Mouse (Mus musculus): ENCODE measurements at regions not wholly inside any gene's neighbourhood (a gene's known extent, or its start where the extent isn't known, plus 50 kb on each side); places are given as distances from the start of the nearest gene placed in this dataset.
"Not testable (repeated sequence)": the region's sequence is repeated elsewhere in the genome, so short reads cannot be mapped to it uniquely, and the experiment has no call there.

DNA sequence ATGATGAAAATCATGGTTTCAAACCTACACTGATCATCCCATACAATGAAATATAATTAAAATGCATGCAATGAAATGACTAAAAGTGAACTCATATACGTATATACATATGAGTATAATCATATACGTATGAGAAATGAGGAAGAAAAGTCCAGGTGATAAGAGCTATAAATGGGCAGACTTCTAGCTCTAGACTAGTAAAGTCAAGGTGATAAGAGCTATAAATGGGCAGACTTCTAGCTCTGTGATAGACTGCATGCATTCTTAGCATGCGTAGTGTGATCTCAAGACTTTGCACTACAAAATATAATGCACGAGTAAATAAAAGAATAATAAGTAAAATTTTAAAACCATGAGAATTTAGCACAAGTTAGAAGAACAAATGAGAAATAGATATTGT, 606.2 kb upstream of the Gpc5 start:
- TF ChIP-seq POLR2A (IDR thresholded peaks at IDR 0.05; ENCODE audit: low read depth, low read length) (no peak), CTCF (IDR thresholded peaks at IDR 0.05; ENCODE audit: extremely low read depth, insufficient read length, insufficient replicate concordance, low read depth, low read length) (no peak)
- Histone ChIP-seq H3K4me3 (ENCODE audit: low read depth, low read length) (no peak overlapping the region), H3K4me1 (ENCODE audit: control insufficient read depth, insufficient read depth, insufficient read length, low read length) (no peaks in the 10 kb centered on the region), H3K36me3 (ENCODE audit: control insufficient read depth, insufficient read depth, low read length) (no peaks in the 10 kb centered on the region), H3K27me3 (ENCODE audit: control insufficient read depth, insufficient read depth, low read length) (no peaks in the 10 kb centered on the region), H3K27ac (ENCODE audit: insufficient read depth, low read depth, low read length) (no peak overlapping the region)
- 62% methylated on average over 4 of the region's 4 CpGs for WGBS

DNA sequence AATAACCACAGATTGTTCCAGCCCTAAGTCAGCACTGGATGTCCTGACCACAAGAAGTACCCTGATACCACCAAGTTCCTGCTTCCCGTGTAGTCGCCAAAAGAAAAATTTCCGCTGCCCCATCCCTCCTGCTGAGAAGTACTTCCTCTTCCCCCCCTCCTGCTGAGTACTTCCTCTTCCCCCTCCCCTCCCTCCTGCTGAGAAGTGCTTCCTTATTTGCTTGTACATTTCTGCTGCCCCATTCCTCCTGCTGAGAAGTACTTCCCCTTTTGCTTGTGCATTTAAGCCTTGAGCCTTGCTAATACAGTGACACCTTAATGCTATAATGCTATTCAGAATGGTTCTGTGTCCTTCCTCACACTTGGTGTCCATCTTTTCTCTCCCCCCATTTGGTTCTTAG, 598.6 kb upstream of the Gpc5 start:
- H3K4me3 ChIP-seq (ENCODE audit: low read depth, low read length): not testable (repeated sequence)
- 100% methylated on average over 3 of the region's 3 CpGs for WGBS

DNA sequence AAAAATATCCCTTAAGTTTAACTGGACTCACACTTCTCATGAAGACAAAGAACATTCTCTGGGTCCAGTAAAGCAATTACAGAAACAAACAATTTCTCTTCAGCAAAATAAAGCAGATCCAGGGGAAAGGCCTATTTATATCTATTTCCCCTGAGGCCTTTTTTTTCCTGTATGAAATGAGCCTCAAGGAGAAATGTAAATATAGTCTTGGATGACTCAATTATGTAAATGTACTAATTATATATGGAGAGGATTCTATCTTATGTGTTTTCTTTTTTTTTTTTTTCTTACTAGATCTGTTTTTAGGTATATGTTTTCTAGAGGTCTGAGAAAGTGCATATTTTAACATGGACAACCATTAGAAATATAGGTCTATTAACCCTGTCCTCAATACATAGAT, 587.0 kb upstream of the Gpc5 start:
- TF ChIP-seq POLR2A (IDR thresholded peaks at IDR 0.05; ENCODE audit: low read depth, low read length) (no peak), CTCF (IDR thresholded peaks at IDR 0.05; ENCODE audit: extremely low read depth, insufficient read length, insufficient replicate concordance, low read depth, low read length) (no peak)
- H3K4me3 ChIP-seq (ENCODE audit: low read depth, low read length): no peak overlapping the region
- H3K27ac ChIP-seq (ENCODE audit: insufficient read depth, low read depth, low read length): no peak overlapping the region
- H3K4me1 ChIP-seq (ENCODE audit: control insufficient read depth, insufficient read depth, insufficient read length, low read length): no peaks in the 10 kb centered on the region
- no peaks in the 10 kb centered on the region for H3K27me3 ChIP-seq (ENCODE audit: control insufficient read depth, insufficient read depth, low read length)
- H3K36me3 ChIP-seq (ENCODE audit: control insufficient read depth, insufficient read depth, low read length): no peaks in the 10 kb centered on the region

More for the DNA sequence above, 598.6 kb upstream of the Gpc5 start:
- not testable (repeated sequence) for H3K4me1 ChIP-seq (ENCODE audit: control insufficient read depth, insufficient read depth, insufficient read length, low read length); H3K27ac ChIP-seq (ENCODE audit: insufficient read depth, low read depth, low read length); H3K27me3 ChIP-seq (ENCODE audit: control insufficient read depth, insufficient read depth, low read length); H3K36me3 ChIP-seq (ENCODE audit: control insufficient read depth, insufficient read depth, low read length)

GRCm38 (mm10) chr14:114547910-114548680, 543.9 kb upstream of the Gpc5 start:
- 75% methylated on average over 4 of the region's 4 CpGs for WGBS
- no peak for TF ChIP-seq CTCF (IDR thresholded peaks at IDR 0.05; ENCODE audit: extremely low read depth, insufficient read length, insufficient replicate concordance, low read depth, low read length)
- TF ChIP-seq POLR2A (IDR thresholded peaks at IDR 0.05; ENCODE audit: low read depth, low read length): no peak
- Histone ChIP-seq H3K4me3 (ENCODE audit: low read depth, low read length) (no peak overlapping the region), H3K4me1 (ENCODE audit: control insufficient read depth, insufficient read depth, insufficient read length, low read length) (no peaks in the 10 kb centered on the region), H3K36me3 (ENCODE audit: control insufficient read depth, insufficient read depth, low read length) (no peaks in the 10 kb centered on the region), H3K27ac (ENCODE audit: insufficient read depth, low read depth, low read length) (no peak overlapping the region), H3K27me3 (ENCODE audit: control insufficient read depth, insufficient read depth, low read length) (no peaks in the 10 kb centered on the region)

- H3K4me1 ChIP-seq (ENCODE audit: control insufficient read depth, insufficient read depth, insufficient read length, low read length): no peaks in the 10 kb centered on the region
- TF ChIP-seq POLR2A (IDR thresholded peaks at IDR 0.05; ENCODE audit: low read depth, low read length) (no peak), CTCF (IDR thresholded peaks at IDR 0.05; ENCODE audit: extremely low read depth, insufficient read length, insufficient replicate concordance, low read depth, low read length) (no peak)
- H3K4me3 ChIP-seq (ENCODE audit: low read depth, low read length): no peak overlapping the region
- H3K36me3 ChIP-seq (ENCODE audit: control insufficient read depth, insufficient read depth, low read length): no peaks in the 10 kb centered on the region
- 90% methylated on average over 1 of the region's 1 CpGs for WGBS
- no peak overlapping the region for H3K27ac ChIP-seq (ENCODE audit: insufficient read depth, low read depth, low read length)
- H3K27me3 ChIP-seq (ENCODE audit: control insufficient read depth, insufficient read depth, low read length): no peaks in the 10 kb centered on the region
These were observed 542.9 kb upstream of the Gpc5 start for GRCm38 (mm10) chr14:114549101-114549500.

- H3K27me3 ChIP-seq (ENCODE audit: control insufficient read depth, insufficient read depth, low read length): no peaks in the 10 kb centered on the region
- no peaks in the 10 kb centered on the region for H3K4me1 ChIP-seq (ENCODE audit: control insufficient read depth, insufficient read depth, insufficient read length, low read length)
- no peak overlapping the region for H3K27ac ChIP-seq (ENCODE audit: insufficient read depth, low read depth, low read length)
- H3K4me3 ChIP-seq (ENCODE audit: low read depth, low read length): no peak overlapping the region
- WGBS: 51% methylated on average over 4 of the region's 4 CpGs
- H3K36me3 ChIP-seq (ENCODE audit: control insufficient read depth, insufficient read depth, low read length): no peaks in the 10 kb centered on the region
- TF ChIP-seq POLR2A (IDR thresholded peaks at IDR 0.05; ENCODE audit: low read depth, low read length): no peak
- no peak for TF ChIP-seq CTCF (IDR thresholded peaks at IDR 0.05; ENCODE audit: extremely low read depth, insufficient read length, insufficient replicate concordance, low read depth, low read length)
These were observed 525.5 kb upstream of the Gpc5 start for GRCm38 (mm10) chr14:114566411-114567030.

DNA sequence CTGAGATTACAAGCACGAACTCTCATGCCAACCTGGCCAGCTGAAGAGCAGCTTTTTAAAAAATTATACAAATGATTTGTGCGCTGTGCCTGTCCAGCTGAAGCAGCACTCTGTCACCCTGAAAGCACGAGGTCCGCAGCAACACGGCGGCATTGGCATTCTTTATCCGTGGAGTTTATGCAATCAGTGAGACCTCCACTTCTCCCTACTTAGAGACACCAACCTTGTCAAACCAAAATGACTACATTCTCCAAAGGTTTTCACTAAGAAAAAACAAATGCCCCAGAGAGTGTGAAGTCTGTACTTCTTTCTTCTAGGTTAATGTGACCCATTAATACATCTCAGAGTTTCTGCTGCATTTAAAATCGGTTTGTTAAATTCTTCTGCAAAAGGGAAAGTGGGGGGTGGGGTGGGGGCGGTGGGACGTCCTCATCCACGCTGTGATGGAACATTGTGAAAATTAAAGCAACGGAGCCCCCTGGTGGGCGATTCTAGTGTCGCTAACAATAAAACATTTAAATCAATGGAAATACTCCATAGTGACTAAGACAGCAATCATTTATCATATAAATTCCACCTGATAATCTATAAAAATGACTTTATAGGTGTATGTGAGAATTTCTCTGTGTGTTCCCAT, 524.2 kb upstream of the Gpc5 start:
- 29% methylated on average over 14 of the region's 14 CpGs for WGBS
- Histone ChIP-seq H3K27ac (ENCODE audit: insufficient read depth, low read depth, low read length) (no peak overlapping the region), H3K27me3 (ENCODE audit: control insufficient read depth, insufficient read depth, low read length) (no peaks in the 10 kb centered on the region), H3K4me1 (ENCODE audit: control insufficient read depth, insufficient read depth, insufficient read length, low read length) (no peaks in the 10 kb centered on the region), H3K4me3 (ENCODE audit: low read depth, low read length) (no peak overlapping the region), H3K36me3 (ENCODE audit: control insufficient read depth, insufficient read depth, low read length) (no peaks in the 10 kb centered on the region)
- TF ChIP-seq POLR2A (IDR thresholded peaks at IDR 0.05; ENCODE audit: low read depth, low read length) (no peak), CTCF (IDR thresholded peaks at IDR 0.05; ENCODE audit: extremely low read depth, insufficient read length, insufficient replicate concordance, low read depth, low read length) (peak; percentile 21; the same call in 1 of the 2 replicates)
